Mouse (Mus musculus) C2C12 (cell line): ENCODE results near the gene Itgb5.

Source experiments
- CEBPB ChIP-seq: IDR thresholded peaks from one replicate; pipeline ENCODE4 v1.6.1; 2011; ENCODE audit warnings: low read depth, mild to moderate bottlenecking, control low read depth, moderate library complexity
- CTCF ChIP-seq: IDR thresholded peaks from one replicate; pipeline ENCODE4 v1.5.1; 2011; ENCODE audit not compliant: control insufficient read depth, insufficient read depth, insufficient read length
- MAX ChIP-seq: IDR thresholded peaks from one replicate; pipeline ENCODE4 v1.6.1; 2011; ENCODE audit warnings: mild to moderate bottlenecking, control low read depth
- USF1 ChIP-seq: IDR thresholded peaks from one replicate; pipeline ENCODE4 v1.6.1; 2011; ENCODE audit warnings: low read depth, mild to moderate bottlenecking, control low read depth, moderate library complexity

- TF ChIP-seq MAX (no peak), USF1 (no peak), CTCF (no peak), CEBPB (no peak)
Observed at GRCm38 (mm10) chr16:33796756-33797155, 32.7 kb upstream of the Itgb5 start.
